9 mouse cellular contexts compared by ENCODE assay signal in the genomic region with DNA sequence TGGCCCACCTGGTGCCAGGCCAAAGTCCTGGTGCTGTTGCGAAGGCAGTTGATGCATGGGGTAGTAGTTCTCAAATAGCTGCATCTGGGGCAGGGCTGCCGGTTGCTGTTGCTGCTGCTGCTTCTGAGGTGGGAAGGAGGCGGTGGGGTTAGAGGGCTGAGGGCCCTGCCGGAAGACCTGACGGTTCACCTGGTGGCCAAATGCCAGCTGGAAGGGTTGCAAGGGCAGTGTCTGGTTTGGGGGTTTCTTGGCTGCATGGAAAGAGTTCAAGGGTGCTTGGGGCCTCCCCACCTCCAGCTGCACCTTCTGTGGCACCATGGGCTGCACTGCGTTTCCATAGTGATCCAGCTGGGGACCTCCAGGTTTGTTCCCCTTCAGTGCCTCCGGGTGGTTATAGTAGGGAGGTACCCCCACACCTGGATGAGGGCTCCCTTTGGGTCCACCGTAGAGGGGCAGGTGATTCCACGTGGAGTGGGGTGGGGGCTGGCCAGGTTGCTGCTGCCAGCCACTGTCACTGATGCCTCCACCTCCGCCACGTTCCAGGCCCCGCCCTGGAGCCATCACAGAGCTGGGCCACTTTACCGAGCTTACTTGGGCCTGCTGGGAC. TPM values are rescaled to one million over a fixed set of nuclear protein-coding genes. Genes with fewer than 3 reads are reported as not detected.
DNase-seq lines count a peak whose midpoint lies in the region; ATAC-seq and TF ChIP-seq lines count a peak whose summit lies in the region.
"Had no signal": no experiment of that assay in that cellular context is flagged by ENCODE, and none has a peak within 500 bp of the region (broad histone marks: within the 10 kb centered on the region; RNA-seq: fewer than 3 reads in every experiment).

No protein-coding gene starts in this region.

- no peaks in the 10 kb centered on the region for H3K27me3 ChIP-seq in forebrain, embryonic 11.5 days (ENCODE audit: control insufficient read depth, insufficient read depth, low read length)
- H3K27me3 ChIP-seq in forebrain, postnatal 0 days (ENCODE audit: insufficient read depth, low read length): no peaks in the 10 kb centered on the region
- H3K27me3 ChIP-seq in kidney, postnatal 0 days (ENCODE audit: insufficient read depth, low read length): no peaks in the 10 kb centered on the region
- H3K27me3 ChIP-seq in CH12.LX (replicated peaks): no peaks in the 10 kb centered on the region
- no peaks in the 10 kb centered on the region for H3K27me3 ChIP-seq in liver, embryonic 12.5 days (replicated peaks)

- peaks cover 12% of the 10 kb centered on the region for H3K79me2 ChIP-seq in CH12.LX (replicated peaks; ENCODE audit: control insufficient read depth, extremely low read depth, insufficient read depth, poor library complexity, severe bottlenecking)

- TF ChIP-seq EP300 in CH12.LX (IDR thresholded peaks at IDR 0.05; ENCODE audit: low read length): no peak

- in situ Hi-C loops in CH12.LX (cut with MboI; ENCODE audit: low pct_ligation_motif_present, low pct_unique_long_range_greater_than_20kb, low sequenced_read_pairs): no loop called here

- H3K36me3 ChIP-seq in forebrain, embryonic 11.5 days (ENCODE audit: control insufficient read depth, insufficient read depth, low read length): peaks cover 4% of the 10 kb centered on the region; the same call in 1 of the 2 replicates
- peaks cover 22% of the 10 kb centered on the region for H3K36me3 ChIP-seq in forebrain, postnatal 0 days (ENCODE audit: insufficient read depth)
- peaks cover 26% of the 10 kb centered on the region for H3K36me3 ChIP-seq in kidney, postnatal 0 days (ENCODE audit: insufficient read depth, low read length)
- peaks cover 27 to 58% of the 10 kb centered on the region in 2 experiments for H3K36me3 ChIP-seq in CH12.LX (replicated peaks in 1 of 2; ENCODE audit: control insufficient read depth in 1 of 2, insufficient read depth in 1 of 2, low read length in 1 of 2)
- peaks cover 57% of the 10 kb centered on the region for H3K36me3 ChIP-seq in liver, embryonic 12.5 days

- peak; percentile 45 for DNase-seq in forebrain, embryonic 11.5 days (ENCODE audit: low spot score)
- DNase-seq in forebrain, postnatal 0 days: no peak
- no peak for DNase-seq in kidney, postnatal 0 days (ENCODE audit: low spot score)
- DNase-seq in kidney, postnatal 4 days: no peak
- DNase-seq in CH12.LX (ENCODE audit: extremely low read depth): peak; percentile 65
- no peak for DNase-seq in urinary bladder, postnatal 4 days (ENCODE audit: low spot score in 2 of 2)
- no peak for DNase-seq in urinary bladder, postnatal 14 days (ENCODE audit: low spot score)

- no peak overlapping the region for H3K4me2 ChIP-seq in forebrain, embryonic 11.5 days (ENCODE audit: low read depth, low read length, severe bottlenecking)
- H3K4me2 ChIP-seq in forebrain, postnatal 0 days (ENCODE audit: low read depth): no peak overlapping the region
- H3K4me2 ChIP-seq in kidney, postnatal 0 days (ENCODE audit: low read length): no peak overlapping the region
- no peak overlapping the region for H3K4me2 ChIP-seq in CH12.LX (ENCODE audit: insufficient read depth, low read depth, poor library complexity, severe bottlenecking)
- H3K4me2 ChIP-seq in liver, embryonic 12.5 days: no peak overlapping the region
- H3K4me2 ChIP-seq: hindbrain, embryonic 14.5 days had no signal

- no peak for TF ChIP-seq RAD21 in CH12.LX (IDR thresholded peaks at IDR 0.05; ENCODE audit: low read depth, low read length)

- peaks cover 22% of the 10 kb centered on the region for H3K4me1 ChIP-seq in forebrain, embryonic 11.5 days (replicated peaks; ENCODE audit: control insufficient read depth, insufficient read depth, low read length)
- peaks cover 14% of the 10 kb centered on the region for H3K4me1 ChIP-seq in forebrain, postnatal 0 days (ENCODE audit: insufficient read depth)
- peaks cover 45% of the 10 kb centered on the region for H3K4me1 ChIP-seq in kidney, postnatal 0 days (replicated peaks; ENCODE audit: insufficient read depth, low read length)
- peaks cover 38 to 60% of the 10 kb centered on the region in 2 experiments for H3K4me1 ChIP-seq in CH12.LX (ENCODE audit: control insufficient read depth in 1 of 2, insufficient read depth in 2 of 2)
- H3K4me1 ChIP-seq in liver, embryonic 12.5 days: peaks cover 69% of the 10 kb centered on the region

- WGBS in forebrain, embryonic 11.5 days: 93% methylated on average over 13 of the region's 13 CpGs
- WGBS in forebrain, postnatal 0 days: 93% methylated on average over 13 of the region's 13 CpGs
- 81% methylated on average over 13 of the region's 13 CpGs for WGBS in kidney, postnatal 0 days
- WGBS in liver, embryonic 12.5 days (ENCODE audit: insufficient replicate concordance): 86% methylated on average over 13 of the region's 13 CpGs

- H3K27ac ChIP-seq in forebrain, embryonic 11.5 days (ENCODE audit: low read depth, low read length): no peak overlapping the region
- H3K27ac ChIP-seq in forebrain, postnatal 0 days (ENCODE audit: low read depth, low read length): no peak overlapping the region
- peak overlapping the region; percentile 96 for H3K27ac ChIP-seq in kidney, postnatal 0 days
- H3K27ac ChIP-seq in CH12.LX (ENCODE audit: insufficient read depth, low read depth): no peak overlapping the region
- H3K27ac ChIP-seq in liver, embryonic 12.5 days: peak overlapping the region; percentile 94; the same call in 1 of the 2 replicates
- H3K27ac ChIP-seq: hindbrain, embryonic 14.5 days had no signal

- no peaks in the 10 kb centered on the region for H3K9me3 ChIP-seq in forebrain, embryonic 11.5 days (ENCODE audit: control insufficient read depth, low read length)
- H3K9me3 ChIP-seq in forebrain, postnatal 0 days (ENCODE audit: low read length): no peaks in the 10 kb centered on the region
- no peaks in the 10 kb centered on the region for H3K9me3 ChIP-seq in kidney, postnatal 0 days (replicated peaks; ENCODE audit: low read length)
- no peaks in the 10 kb centered on the region for H3K9me3 ChIP-seq in CH12.LX (replicated peaks; ENCODE audit: low read length)
- no peaks in the 10 kb centered on the region for H3K9me3 ChIP-seq in liver, embryonic 12.5 days (replicated peaks)

- dilution Hi-C loops in CH12.LX (cut with MboI; ENCODE audit: extremely low pct_ligation_motif_present, extremely low pct_unique_long_range_greater_than_20kb, low sequenced_read_pairs): no loop called here

- no peak overlapping the region for H3K4me3 ChIP-seq in forebrain, embryonic 11.5 days (ENCODE audit: low read depth, low read length)
- H3K4me3 ChIP-seq in forebrain, postnatal 0 days (ENCODE audit: low read depth, low read length): no peak overlapping the region
- H3K4me3 ChIP-seq in kidney, postnatal 0 days (replicated peaks; ENCODE audit: low read depth, low read length): no peak overlapping the region
- H3K4me3 ChIP-seq in CH12.LX (replicated peaks in 1 of 3; ENCODE audit: low read depth in 2 of 3, low read length in 2 of 3, poor library complexity in 1 of 3): no peak overlapping the region
- no peak overlapping the region for H3K4me3 ChIP-seq in liver, embryonic 12.5 days

- TF ChIP-seq CTCF in forebrain, postnatal 0 days (IDR thresholded peaks at IDR 0.05; ENCODE audit: low read depth): no peak
- no peak for TF ChIP-seq CTCF in kidney, postnatal 0 days (IDR thresholded peaks at IDR 0.05; ENCODE audit: low read depth)
- TF ChIP-seq CTCF in CH12.LX (conservative IDR thresholded peaks at IDR 0.05 in 1 of 2, IDR thresholded peaks at IDR 0.05 in 1 of 2; ENCODE audit: low read depth in 2 of 2, low read length in 2 of 2): no peak

- no peak for ATAC-seq in forebrain, embryonic 11.5 days (replicated peaks; ENCODE audit: low FRiP score)
- no peak for ATAC-seq in forebrain, postnatal 0 days
- ATAC-seq in kidney, postnatal 0 days (replicated peaks; ENCODE audit: low FRiP score, low read depth): no peak
- ATAC-seq in liver, embryonic 12.5 days: no peak

- no peak overlapping the region for H3K9ac ChIP-seq in forebrain, embryonic 11.5 days (ENCODE audit: low read length)
- H3K9ac ChIP-seq in forebrain, postnatal 0 days: no peak overlapping the region
- H3K9ac ChIP-seq in kidney, postnatal 0 days (ENCODE audit: low read depth, low read length): no peak overlapping the region
- H3K9ac ChIP-seq in CH12.LX (ENCODE audit: insufficient read depth, low read depth): no peak overlapping the region
- no peak overlapping the region for H3K9ac ChIP-seq in liver, embryonic 12.5 days
- H3K9ac ChIP-seq: hindbrain, embryonic 14.5 days had no signal

- no peak for TF ChIP-seq POLR2A in CH12.LX (IDR thresholded peaks at IDR 0.05; ENCODE audit: low read depth, low read length)

RNA-seq across cellular contexts. Expression of gene Pnma1, which starts 25.1 kb away (rescaled TPM):
- polyA plus RNA-seq in forebrain, embryonic 11.5 days (2014; fragmentation: Nextera tagmentation; extraction: Ambion mirVana): 1.9 and 2.8 TPM in 2 replicates
- 13.9 and 14.2 TPM in 2 replicates for total RNA-seq in forebrain, postnatal 0 days (2014; rRNA removed)
- polyA plus RNA-seq in forebrain, postnatal 0 days (2015; fragmentation: Nextera tagmentation; extraction: Ambion mirVana): 9.3 and 12.0 TPM in 2 replicates
- 0.33 and 0.50 TPM in 2 replicates for polyA plus RNA-seq in kidney, postnatal 0 days (2015; fragmentation: Nextera tagmentation; extraction: Ambion mirVana)
- total RNA-seq in CH12.LX (2012; rRNA removed) (0.13 and 0.21 TPM in 2 replicates), CH12.LX (2014; rRNA removed) (not detected in 2 replicates)
- polyA plus RNA-seq in CH12.LX (2012; ENCODE audit: insufficient read length, low read depth): 0.30 TPM in 2 replicates
- polyA plus RNA-seq in liver, embryonic 12.5 days (2016; fragmentation: Nextera tagmentation; extraction: Ambion mirVana): 0.08 and 0.20 TPM in 2 replicates

RNA-seq across cellular contexts. Expression of gene Elmsan1, which starts 45.3 kb away (rescaled TPM):
- polyA plus RNA-seq in forebrain, embryonic 11.5 days (2014; fragmentation: Nextera tagmentation; extraction: Ambion mirVana): 7.6 and 9.6 TPM in 2 replicates
- 7.0 and 7.9 TPM in 2 replicates for total RNA-seq in forebrain, postnatal 0 days (2014; rRNA removed)
- 2.2 and 2.5 TPM in 2 replicates for polyA plus RNA-seq in forebrain, postnatal 0 days (2015; fragmentation: Nextera tagmentation; extraction: Ambion mirVana)
- 4.8 and 5.8 TPM in 2 replicates for polyA plus RNA-seq in kidney, postnatal 0 days (2015; fragmentation: Nextera tagmentation; extraction: Ambion mirVana)
- total RNA-seq in CH12.LX (2012; rRNA removed) (5.6 TPM in 2 replicates), CH12.LX (2014; rRNA removed) (2.0 and 2.2 TPM in 2 replicates)
- 12.4 and 14.3 TPM in 2 replicates for polyA plus RNA-seq in CH12.LX (2012; ENCODE audit: insufficient read length, low read depth)
- 6.9 and 8.0 TPM in 2 replicates for polyA plus RNA-seq in liver, embryonic 12.5 days (2016; fragmentation: Nextera tagmentation; extraction: Ambion mirVana)

RNA-seq across cellular contexts. Expression of gene Dnal1, which starts 59.2 kb away (rescaled TPM):
- 6.1 and 6.8 TPM in 2 replicates for polyA plus RNA-seq in forebrain, embryonic 11.5 days (2014; fragmentation: Nextera tagmentation; extraction: Ambion mirVana)
- 14.2 and 20.3 TPM in 2 replicates for total RNA-seq in forebrain, postnatal 0 days (2014; rRNA removed)
- 7.5 and 13.5 TPM in 2 replicates for polyA plus RNA-seq in forebrain, postnatal 0 days (2015; fragmentation: Nextera tagmentation; extraction: Ambion mirVana)
- polyA plus RNA-seq in kidney, postnatal 0 days (2015; fragmentation: Nextera tagmentation; extraction: Ambion mirVana): 3.4 TPM in 2 replicates
- total RNA-seq in CH12.LX (2012; rRNA removed) (1.4 and 1.6 TPM in 2 replicates), CH12.LX (2014; rRNA removed) (0.84 and 1.7 TPM in 2 replicates)
- polyA plus RNA-seq in CH12.LX (2012; ENCODE audit: insufficient read length, low read depth): 2.1 and 2.9 TPM in 2 replicates
- 0.73 and 1.1 TPM in 2 replicates for polyA plus RNA-seq in liver, embryonic 12.5 days (2016; fragmentation: Nextera tagmentation; extraction: Ambion mirVana)

Comparison
In these comparisons a context has a peak if more than half of its experiments do, and no peak if none do; other contexts are left out.
1. DNase-seq: peak in forebrain, embryonic 11.5 days (single experiment) and CH12.LX (single experiment); none in forebrain, postnatal 0 days (single experiment), kidney, postnatal 0 days (single experiment), kidney, postnatal 4 days (0 of 2), urinary bladder, postnatal 4 days (0 of 2) and urinary bladder, postnatal 14 days (single experiment).
2. H3K27ac ChIP-seq: peak in kidney, postnatal 0 days (single experiment) and liver, embryonic 12.5 days (single experiment); none in forebrain, embryonic 11.5 days (single experiment), forebrain, postnatal 0 days (single experiment) and CH12.LX (single experiment).